Mouse (Mus musculus) spleen, postnatal 14 days (tissue): ENCODE measurements around the gene Dgkz.

ENCODE experiments used
- DNase-seq, 2 experiments: peaks; one replicate each; pipeline ENCODE4 v3.0.0; 2021 to 2022; ENCODE audit warnings: low spot score in 2 of 2

Dgkz gene

GRCm38 (mm10) chr2:91934826-91935525 is 40.7 kb downstream of the Dgkz start:
- no peak for DNase-seq

GRCm38 (mm10) chr2:91934016-91934415 is 41.6 kb downstream of the Dgkz start:
- DNase-seq: no peak

- DNase-seq: no peak
Measured at GRCm38 (mm10) chr2:91933471-91933870, 42.2 kb downstream of the Dgkz start.

GRCm38 (mm10) chr2:91932737-91933350 is 42.8 kb downstream of the Dgkz start:
- DNase-seq: no peak

DNA sequence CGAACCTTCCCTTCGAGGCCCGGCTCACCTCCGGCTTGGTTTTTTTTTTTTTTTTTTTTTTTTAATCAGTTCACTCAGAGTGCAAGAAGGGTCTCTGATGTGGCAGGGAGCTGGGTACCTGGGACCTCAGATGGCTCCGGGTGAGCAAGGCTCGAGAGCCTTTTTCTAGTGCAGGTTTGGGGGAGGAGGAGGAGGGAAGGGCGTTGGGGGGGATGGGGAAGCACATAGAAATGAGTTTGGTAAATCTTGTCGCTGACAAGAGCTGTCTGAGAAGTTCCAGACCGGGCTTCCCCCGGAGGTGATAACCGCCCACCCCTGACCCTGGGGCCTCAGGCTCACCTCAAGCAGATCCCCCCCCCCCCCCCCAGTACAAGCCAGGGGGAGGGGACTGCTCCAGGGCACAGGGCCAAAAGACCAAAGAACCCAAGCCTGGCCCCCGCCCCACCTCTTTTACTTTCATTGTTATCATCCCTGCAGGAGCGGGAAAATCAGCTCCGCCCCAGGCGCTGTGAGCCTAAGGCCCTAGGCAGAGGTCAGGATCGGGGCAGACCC is 43.4 kb downstream of the Dgkz start, which contains the start of gene Mdk:
Mdk (minus strand) TSS at position 138 of the 552 bp plus-strand sequence.
- no peak for DNase-seq

DNA sequence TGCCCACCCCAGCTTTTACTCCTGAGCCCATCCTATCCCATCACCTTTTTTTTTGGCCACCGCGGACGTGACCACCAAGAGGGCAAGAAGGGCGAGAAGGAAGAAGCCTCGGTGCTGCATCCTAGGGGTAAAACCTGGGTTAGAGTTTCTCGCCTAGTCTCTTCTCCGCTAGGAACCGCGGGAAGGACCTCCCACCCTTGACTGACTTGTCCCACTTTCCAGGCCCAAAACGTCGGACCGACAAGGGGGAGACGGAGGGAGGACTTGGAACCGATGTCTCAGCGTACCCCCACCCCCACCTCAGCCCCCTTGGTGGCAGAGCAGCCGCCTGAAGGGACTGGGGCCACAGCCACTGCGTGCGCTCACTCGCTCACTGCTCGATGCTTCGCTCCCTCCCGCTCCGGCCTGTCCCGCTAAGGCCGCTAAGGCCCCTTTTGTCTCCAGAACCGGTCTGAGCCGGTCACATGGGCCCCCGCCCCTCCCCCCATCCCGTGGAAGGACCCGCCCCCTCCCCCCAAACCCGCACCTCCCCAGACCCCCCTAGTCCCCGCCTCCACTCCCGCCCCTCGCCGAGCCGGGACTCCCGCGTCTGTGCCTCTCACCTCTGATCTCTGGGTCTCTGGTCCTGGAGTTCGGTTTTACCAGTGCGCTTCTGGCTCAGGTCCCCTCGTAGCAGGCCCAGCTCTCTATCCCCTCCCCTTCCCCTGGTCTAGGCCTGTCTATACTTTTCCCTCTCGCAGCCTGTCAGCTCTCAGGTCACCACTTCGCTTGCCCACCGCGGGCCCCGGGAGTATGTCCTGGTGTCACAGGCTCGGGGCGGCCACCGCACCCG is 44.1 kb downstream of the Dgkz start:
- DNase-seq: no peak

DNA sequence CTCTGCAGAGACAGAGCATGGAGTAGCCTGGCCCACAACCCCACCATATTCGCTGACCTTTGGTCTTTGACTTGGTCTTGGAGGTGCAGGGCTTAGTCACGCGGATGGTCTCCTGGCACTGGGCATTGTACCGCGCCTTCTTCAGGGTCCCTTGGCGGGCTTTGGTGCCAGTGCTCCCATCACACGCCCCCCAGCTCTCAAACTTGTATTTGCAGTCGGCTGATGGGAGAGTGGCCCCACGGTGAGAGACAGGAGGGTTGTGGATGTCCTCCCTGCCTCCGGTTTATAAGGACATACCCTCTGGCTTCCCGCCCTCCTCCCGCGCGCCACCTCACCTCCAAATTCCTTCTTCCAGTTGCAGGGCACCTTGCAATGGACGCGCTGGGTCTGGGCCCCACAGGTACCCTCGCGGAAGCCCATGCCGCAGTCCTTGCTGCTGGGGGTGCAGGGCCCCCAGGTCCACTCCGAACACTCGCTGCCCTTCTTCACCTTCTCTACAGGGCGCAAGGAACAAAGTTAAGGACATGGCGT is 44.8 kb downstream of the Dgkz start:
- DNase-seq: no peak

DNA sequence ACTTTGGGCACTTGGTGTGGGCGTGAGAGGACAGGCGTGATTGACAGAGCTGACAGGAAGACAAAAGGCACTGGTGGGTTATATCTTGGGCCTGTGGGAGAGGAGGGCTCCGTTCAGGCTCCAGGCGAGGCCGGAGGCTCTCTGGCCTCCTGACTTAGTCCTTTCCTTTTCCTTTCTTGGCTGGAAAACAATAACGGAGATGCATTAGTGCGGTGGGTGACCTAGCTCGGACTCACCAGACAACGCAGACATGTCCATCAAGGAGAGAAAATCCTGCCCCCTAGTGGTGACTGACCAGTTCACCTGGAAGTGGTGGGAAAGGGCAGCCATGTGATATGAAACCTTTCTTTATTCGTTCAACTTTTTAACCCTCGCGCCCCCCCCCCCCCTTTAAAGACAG is 45.7 kb downstream of the Dgkz start:
- DNase-seq: no peak

DNA sequence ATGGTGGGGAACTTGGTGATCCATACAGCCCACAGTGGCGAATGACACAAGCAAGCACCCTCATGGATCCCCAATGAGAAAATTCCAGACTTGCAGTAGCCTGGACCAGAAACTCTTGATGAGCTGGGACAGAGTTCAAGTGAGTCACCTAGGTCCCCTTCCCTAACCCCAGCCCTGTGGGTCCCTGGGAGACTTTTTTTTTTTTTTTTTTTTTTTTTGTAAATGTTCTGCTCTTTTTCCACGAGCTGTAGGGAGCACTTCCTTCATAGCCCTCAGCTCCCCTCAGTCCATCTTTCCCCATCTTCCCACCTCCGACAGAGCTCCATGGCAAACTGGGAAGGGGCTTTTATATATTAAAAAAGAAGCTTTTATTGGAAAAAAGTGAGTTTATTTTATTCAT is 46.2 kb downstream of the Dgkz start:
- no peak for DNase-seq

DNA sequence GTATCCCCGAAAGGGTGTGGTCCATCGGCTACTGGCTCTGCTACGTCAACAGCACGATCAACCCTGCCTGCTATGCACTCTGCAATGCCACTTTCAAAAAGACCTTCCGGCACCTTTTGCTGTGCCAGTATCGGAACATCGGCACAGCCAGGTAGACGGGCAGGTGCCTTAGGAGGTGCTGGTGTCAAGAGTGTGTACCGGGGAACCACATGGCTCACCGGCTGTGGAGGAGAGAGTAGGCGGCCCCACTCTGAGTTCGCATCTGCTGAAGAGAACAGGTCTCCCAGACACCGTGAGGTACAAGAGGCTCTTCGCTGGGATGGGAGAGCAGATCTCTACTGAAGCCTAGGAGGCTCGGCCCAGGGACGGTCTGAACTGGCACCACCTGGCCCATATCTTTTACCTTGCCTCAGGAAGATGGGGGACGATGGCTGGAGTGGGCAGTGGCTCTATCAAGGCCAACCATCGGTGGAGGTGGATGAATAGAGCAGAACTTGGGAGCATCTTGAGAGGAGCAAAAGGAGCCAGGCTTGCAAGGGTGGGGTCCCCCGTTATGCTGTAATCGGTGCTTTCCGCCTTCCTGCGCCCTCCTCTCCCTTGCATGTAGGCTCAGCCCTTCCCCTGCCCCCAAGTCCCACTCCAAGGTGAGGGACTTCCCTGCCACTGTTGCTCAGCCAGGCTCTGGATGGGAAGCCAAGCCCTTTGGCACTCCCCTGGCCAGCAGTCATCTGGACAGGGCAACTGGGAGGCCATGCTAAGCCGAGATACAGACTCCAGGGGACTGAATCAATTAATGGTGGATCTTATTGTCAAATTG is 46.9 kb downstream of the Dgkz start:
- DNase-seq: no peak

- DNase-seq: peak; percentile 55 to 76
Measured at GRCm38 (mm10) chr2:91927826-91928533, 47.7 kb downstream of the Dgkz start.

DNA sequence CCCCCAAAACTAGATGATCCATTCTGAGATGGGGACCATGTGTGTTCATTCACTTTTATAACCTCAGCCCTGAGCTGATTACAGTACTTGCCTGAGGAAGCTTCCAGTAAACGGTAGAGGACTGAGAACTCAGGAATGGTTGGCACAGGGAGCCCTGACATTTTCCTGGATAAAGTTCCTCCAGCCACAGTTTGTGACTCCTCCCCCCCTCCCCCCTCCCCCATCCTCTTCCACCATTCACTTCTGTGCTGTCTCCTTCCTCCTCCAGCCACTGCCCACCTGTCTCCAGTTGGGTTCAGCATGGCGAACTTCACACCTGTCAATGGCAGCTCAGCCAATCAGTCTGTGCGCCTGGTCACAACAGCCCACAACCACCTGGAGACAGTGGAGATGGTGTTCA is 48.7 kb downstream of the Dgkz start, which contains the start of gene Chrm4:
Chrm4 (plus strand) TSS at position 301 of the 400 bp plus-strand sequence.
- DNase-seq: no peak

DNA sequence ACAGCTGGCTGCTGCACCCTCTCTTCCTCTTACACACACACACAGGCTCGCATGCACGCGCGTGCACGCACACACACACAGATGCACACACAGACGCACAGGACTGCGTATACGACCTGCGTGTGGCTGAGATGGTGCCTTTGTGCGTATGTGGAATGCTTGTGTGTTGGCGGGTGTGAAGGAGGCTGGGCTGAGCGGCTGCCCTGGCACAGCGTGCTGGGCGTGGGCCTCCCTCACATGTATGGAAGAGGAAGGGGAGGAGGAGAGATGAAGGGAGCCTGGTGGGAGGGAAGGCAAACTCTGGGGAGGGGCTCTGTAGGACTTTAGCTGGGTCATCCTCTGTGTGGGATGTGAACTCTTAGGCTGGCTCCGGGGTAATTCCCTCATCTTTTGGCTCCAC is 50.2 kb downstream of the Dgkz start:
- no peak for DNase-seq

GRCm38 (mm10) chr2:91924726-91925125 is 50.9 kb downstream of the Dgkz start:
- no peak for DNase-seq

- DNase-seq: peak in 1 of 2 experiments; percentile 54
Measured at GRCm38 (mm10) chr2:91923415-91924337, 52.0 kb downstream of the Dgkz start.

- no peak for DNase-seq
Measured at GRCm38 (mm10) chr2:91922586-91923414, 52.9 kb downstream of the Dgkz start.

- DNase-seq: no peak
Measured at GRCm38 (mm10) chr2:91921790-91922570, 53.7 kb downstream of the Dgkz start.
